Mouse (Mus musculus) liver, embryonic 16.5 days (tissue): ENCODE results near the gene Ank3. TPM values are rescaled to one million over a fixed set of nuclear protein-coding genes. Genes with fewer than 3 reads are reported as not detected.

ENCODE experiments used
- ATAC-seq: fragments of 200-750 bp; cut with Nextera tagmentation; 2 replicates; pipeline ENCODE4 v1.8.0; 2017; ENCODE audit warnings: low read depth, mild to moderate bottlenecking, moderate number of reproducible peaks, moderate library complexity
- H3K27ac ChIP-seq: fragments of 300-500 bp; sonication (generic); 2 replicates; pipeline ENCODE4 v1.5.1; 2014; ENCODE audit warnings: mild to moderate bottlenecking, low read length
- H3K27me3 ChIP-seq: fragments of 300-500 bp; sonication (generic); 2 replicates; pipeline ENCODE4 v1.6.1; 2014; ENCODE audit warnings: low read depth, low read length, mixed read lengths; ENCODE audit not compliant: control insufficient read depth, insufficient read depth
- H3K36me3 ChIP-seq: fragments of 300-500 bp; sonication (generic); 2 replicates; pipeline ENCODE4 v1.6.1; 2014; ENCODE audit warnings: mild to moderate bottlenecking; ENCODE audit not compliant: control insufficient read depth, insufficient read depth
- H3K4me1 ChIP-seq: fragments of 300-500 bp; sonication (generic); 2 replicates; pipeline ENCODE4 v1.6.1; 2014; ENCODE audit warnings: low read depth, low read length, mixed read lengths; ENCODE audit not compliant: control insufficient read depth
- H3K4me2 ChIP-seq: fragments of 300-500 bp; sonication (generic); 2 replicates; pipeline ENCODE4 v1.6.1; 2014; ENCODE audit warnings: low read depth, low read length, mixed read lengths
- H3K4me3 ChIP-seq: fragments of 300-500 bp; sonication (generic); 2 replicates; pipeline ENCODE4 v1.5.1; 2014; ENCODE audit warnings: low read depth, mild to moderate bottlenecking, low read length
- H3K9ac ChIP-seq: fragments of 300-500 bp; sonication (generic); 2 replicates; pipeline ENCODE4 v1.6.1; 2014; ENCODE audit warnings: low read depth, low read length
- H3K9me3 ChIP-seq: fragments of 300-500 bp; sonication (generic); replicated peaks from 2 replicates; pipeline ENCODE4 v1.6.1; 2016; ENCODE audit warnings: low read length; ENCODE audit not compliant: control insufficient read depth
- WGBS: fragments of 180-500 bp; shearing (Covaris S2); extraction: QIAGEN DNeasy Blood & Tissue Kit; methylation state at CpG from one replicate; pipeline ENCODE4 v1.1.7; 2014; ENCODE audit not compliant: insufficient replicate concordance; 5-methylcytosine and 5-hydroxymethylcytosine counted together
- polyA plus RNA-seq: library from polyadenylated mRNA; unstranded; fragments of >200 nt; fragmentation: Nextera tagmentation; extraction: Ambion mirVana; gene quantifications from 2 replicates; pipeline ENCODE4 v1.2.1, GENCODE M21; 2015

Gene Ank3
- polyA plus RNA-seq, 1 experiment from 2014 or later: 14.0 TPM

DNA sequence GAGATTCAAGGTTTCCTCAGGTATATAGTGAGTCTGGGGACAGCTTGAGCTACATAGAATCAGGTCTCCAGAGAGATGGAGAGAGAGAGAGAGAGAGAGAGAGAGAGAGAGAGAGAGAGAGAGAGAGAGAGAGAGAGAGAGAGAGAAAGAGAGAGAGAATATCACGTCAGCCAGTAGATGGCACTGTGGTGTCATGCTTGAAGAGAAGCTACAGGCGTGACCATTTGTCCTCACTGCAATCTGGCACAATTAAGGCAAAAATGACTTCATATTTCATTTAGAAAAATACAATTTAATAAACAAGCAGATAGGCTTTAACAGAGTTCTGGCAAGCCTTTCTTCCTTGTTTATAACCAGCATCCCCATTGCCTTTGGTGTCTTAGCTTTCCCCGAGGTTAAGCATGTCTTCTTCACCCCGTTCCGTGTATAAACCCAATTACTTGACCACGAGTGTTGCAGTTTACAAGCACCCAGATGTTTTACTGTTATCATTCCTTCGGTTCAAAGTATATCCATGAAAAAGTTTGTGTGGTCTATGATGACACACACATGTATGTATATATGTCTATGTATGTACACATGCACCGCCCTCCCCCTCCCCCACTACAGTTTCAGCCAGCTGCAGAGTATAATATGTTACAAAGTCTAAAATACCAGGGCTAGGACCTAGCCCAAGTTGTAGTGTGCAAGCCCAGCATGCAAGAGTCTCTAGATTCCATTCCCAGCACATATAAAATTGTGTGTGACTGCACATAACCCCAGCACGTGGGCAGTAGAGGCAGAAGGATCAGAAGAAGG, 53.8 kb downstream of the Ank3 start:
- WGBS: 42% methylated on average over 9 of the region's 9 CpGs
- no peak for ATAC-seq
- no peak overlapping the region for H3K9ac ChIP-seq
- H3K4me1 ChIP-seq: no peaks in the 10 kb centered on the region
- no peak overlapping the region for H3K27ac ChIP-seq
- H3K4me3 ChIP-seq: no peak overlapping the region
- no peaks in the 10 kb centered on the region for H3K36me3 ChIP-seq
- no peak overlapping the region for H3K4me2 ChIP-seq
- no peaks in the 10 kb centered on the region for H3K9me3 ChIP-seq
- H3K27me3 ChIP-seq: no peaks in the 10 kb centered on the region

DNA sequence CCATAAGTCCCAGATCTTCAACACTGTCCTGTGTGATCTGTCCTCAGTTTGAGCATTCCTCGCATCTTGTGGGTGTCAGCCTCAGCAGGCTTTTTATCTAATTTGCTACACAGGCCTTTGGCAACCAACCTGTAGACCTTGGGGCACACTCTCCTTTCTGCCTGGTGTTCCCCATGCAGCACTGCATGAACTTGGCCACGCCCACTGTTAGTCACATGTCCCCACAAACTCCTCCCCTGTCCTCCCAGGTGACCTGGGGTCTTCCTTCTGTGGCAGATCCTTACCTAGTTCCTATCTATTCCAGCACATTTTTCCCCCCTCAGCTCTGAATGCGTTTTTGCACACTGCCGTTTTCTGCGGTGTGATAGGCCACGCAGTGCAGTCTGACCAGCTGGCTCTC, 55.0 kb downstream of the Ank3 start:
- 67% methylated on average over 6 of the region's 6 CpGs for WGBS
- Histone ChIP-seq H3K27me3 (no peaks in the 10 kb centered on the region), H3K4me2 (no peak overlapping the region), H3K9me3 (no peaks in the 10 kb centered on the region), H3K27ac (no peak overlapping the region), H3K9ac (no peak overlapping the region), H3K4me3 (no peak overlapping the region), H3K36me3 (no peaks in the 10 kb centered on the region), H3K4me1 (no peaks in the 10 kb centered on the region)
- no peak for ATAC-seq

GRCm38 (mm10) chr10:69454480-69454879, 55.9 kb downstream of the Ank3 start:
- Histone ChIP-seq H3K4me2 (no peak overlapping the region), H3K4me1 (no peaks in the 10 kb centered on the region), H3K4me3 (no peak overlapping the region), H3K9ac (no peak overlapping the region), H3K36me3 (no peaks in the 10 kb centered on the region), H3K27me3 (no peaks in the 10 kb centered on the region), H3K9me3 (no peaks in the 10 kb centered on the region), H3K27ac (no peak overlapping the region)
- 53% methylated on average over 7 of the region's 7 CpGs for WGBS
- no peak for ATAC-seq

GRCm38 (mm10) chr10:69464826-69465225, 66.3 kb downstream of the Ank3 start:
- no peaks in the 10 kb centered on the region for H3K9me3 ChIP-seq
- no peak overlapping the region for H3K9ac ChIP-seq
- no peak overlapping the region for H3K4me3 ChIP-seq
- ATAC-seq: no peak
- H3K27ac ChIP-seq: no peak overlapping the region
- no peaks in the 10 kb centered on the region for H3K27me3 ChIP-seq
- H3K4me2 ChIP-seq: no peak overlapping the region
- no peaks in the 10 kb centered on the region for H3K4me1 ChIP-seq
- H3K36me3 ChIP-seq: no peaks in the 10 kb centered on the region
- WGBS: 36% methylated on average over 4 of the region's 4 CpGs

DNA sequence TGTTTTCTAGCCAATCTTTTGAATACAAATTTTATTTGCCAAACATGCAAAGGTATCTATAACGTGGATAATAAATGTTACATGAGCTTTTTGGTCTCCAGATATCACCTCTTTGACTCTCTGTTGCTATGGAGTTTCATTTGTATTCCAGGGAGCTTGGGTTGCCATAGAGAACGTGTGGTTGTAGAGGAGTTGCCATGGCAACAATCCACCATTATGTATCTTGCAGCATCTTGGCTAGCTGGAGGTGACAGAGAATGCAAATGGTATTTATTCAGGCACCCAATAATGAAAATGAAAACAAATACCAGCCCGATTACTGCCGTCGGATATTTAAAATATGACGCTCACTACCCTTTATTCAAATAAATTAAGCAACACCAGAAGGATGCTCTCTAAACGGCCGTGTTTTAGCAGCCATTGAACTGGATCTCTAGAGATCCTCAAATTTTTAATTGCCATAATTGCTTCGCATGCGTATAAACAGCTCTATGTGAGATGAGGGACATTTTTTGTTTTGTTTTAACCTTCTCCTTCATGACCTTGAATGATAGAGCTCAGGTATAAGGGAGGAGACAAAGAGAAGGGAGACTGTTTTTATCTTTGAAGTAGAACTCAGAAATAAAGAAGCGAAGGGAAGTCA, 67.1 kb downstream of the Ank3 start:
- Histone ChIP-seq H3K4me3 (no peak overlapping the region), H3K9me3 (no peaks in the 10 kb centered on the region), H3K36me3 (no peaks in the 10 kb centered on the region), H3K27ac (no peak overlapping the region), H3K4me1 (no peaks in the 10 kb centered on the region), H3K4me2 (no peak overlapping the region), H3K27me3 (no peaks in the 10 kb centered on the region), H3K9ac (no peak overlapping the region)
- WGBS: 57% methylated on average over 11 of the region's 11 CpGs
- ATAC-seq: no peak

GRCm38 (mm10) chr10:69466201-69466585, 67.6 kb downstream of the Ank3 start:
- no peak overlapping the region for H3K27ac ChIP-seq
- no peaks in the 10 kb centered on the region for H3K4me1 ChIP-seq
- H3K9ac ChIP-seq: no peak overlapping the region
- no peaks in the 10 kb centered on the region for H3K36me3 ChIP-seq
- no peak overlapping the region for H3K4me2 ChIP-seq
- H3K9me3 ChIP-seq: no peaks in the 10 kb centered on the region
- no peaks in the 10 kb centered on the region for H3K27me3 ChIP-seq
- no peak overlapping the region for H3K4me3 ChIP-seq
- ATAC-seq: no peak
- WGBS: 36% methylated on average over 2 of the region's 2 CpGs

DNA sequence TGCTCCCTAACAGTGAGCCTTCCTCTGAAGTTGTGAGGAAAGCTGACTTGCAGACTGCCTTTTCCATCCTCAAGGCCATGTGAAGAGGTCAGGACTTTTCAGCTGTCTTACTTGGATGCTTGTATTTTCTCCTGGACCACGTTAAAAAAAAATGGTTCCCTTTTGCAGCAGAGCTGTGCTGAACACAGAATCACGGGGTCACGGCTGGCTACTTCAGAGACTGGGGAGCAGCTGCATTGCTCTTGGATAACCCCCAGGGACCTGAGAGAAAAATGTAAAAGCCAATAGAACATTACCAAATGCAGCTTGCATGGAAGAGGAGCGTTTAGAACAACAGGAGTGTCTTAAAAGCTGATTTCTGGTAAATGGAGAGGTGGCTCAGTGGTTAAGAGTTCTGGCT, 68.0 kb downstream of the Ank3 start:
- H3K9ac ChIP-seq: no peak overlapping the region
- WGBS: 41% methylated on average over 4 of the region's 4 CpGs

GRCm38 (mm10) chr10:69467182-69467581, 68.6 kb downstream of the Ank3 start:
- no peaks in the 10 kb centered on the region for H3K4me1 ChIP-seq
- H3K27ac ChIP-seq: no peak overlapping the region
- no peak overlapping the region for H3K4me3 ChIP-seq
- no peak overlapping the region for H3K4me2 ChIP-seq
- no peaks in the 10 kb centered on the region for H3K36me3 ChIP-seq
- no peak overlapping the region for H3K9ac ChIP-seq
- no peak for ATAC-seq
- WGBS: 46% methylated on average over 2 of the region's 2 CpGs
- no peaks in the 10 kb centered on the region for H3K27me3 ChIP-seq
- no peaks in the 10 kb centered on the region for H3K9me3 ChIP-seq

More for the DNA sequence above, 68.0 kb downstream of the Ank3 start:
- ATAC-seq: no peak
- Histone ChIP-seq H3K27ac (no peak overlapping the region), H3K36me3 (no peaks in the 10 kb centered on the region), H3K4me2 (no peak overlapping the region), H3K4me3 (no peak overlapping the region), H3K27me3 (no peaks in the 10 kb centered on the region), H3K9me3 (no peaks in the 10 kb centered on the region), H3K4me1 (no peaks in the 10 kb centered on the region)

DNA sequence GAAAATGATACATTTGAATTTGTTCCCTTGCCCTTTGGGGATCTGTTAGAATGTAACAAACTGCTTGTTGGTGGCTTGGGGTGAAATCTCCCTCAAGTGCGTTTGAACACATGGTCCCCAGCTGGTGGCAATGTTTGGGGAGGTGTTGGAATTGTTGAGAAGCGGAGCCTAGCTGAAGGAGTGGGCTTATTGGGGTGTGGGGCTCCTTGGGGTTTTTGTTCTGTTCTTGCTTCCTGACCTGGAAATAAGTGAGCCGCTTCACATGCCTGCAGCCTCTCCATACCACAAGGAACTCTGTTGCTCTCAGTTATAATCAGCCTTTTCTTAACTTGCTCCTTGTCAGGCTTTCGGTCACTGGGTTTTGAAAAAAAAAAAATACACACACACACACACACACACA, 73.3 kb downstream of the Ank3 start:
- WGBS: 61% methylated on average over 4 of the region's 4 CpGs
- ATAC-seq: no peak
- no peak overlapping the region for H3K4me3 ChIP-seq

More for the DNA sequence above, 73.3 kb downstream of the Ank3 start:
- Histone ChIP-seq H3K4me2 (no peak overlapping the region), H3K9ac (no peak overlapping the region), H3K27ac (no peak overlapping the region), H3K36me3 (no peaks in the 10 kb centered on the region), H3K27me3 (no peaks in the 10 kb centered on the region), H3K4me1 (no peaks in the 10 kb centered on the region), H3K9me3 (no peaks in the 10 kb centered on the region)
